Mouse (Mus musculus) stomach, postnatal 0 days (tissue): Measurements from ENCODE around the gene Mlana. TPM values are rescaled to one million over a fixed set of nuclear protein-coding genes. Genes with fewer than 3 reads are reported as not detected.

Experiments used
- ATAC-seq: fragments of 200-750 bp; cut with Nextera tagmentation; 2 replicates; pipeline ENCODE4 v1.8.0; 2017; ENCODE audit not compliant: low FRiP score, low TSS enrichment
- DNase-seq: peaks from one replicate; pipeline ENCODE4 v3.0.0-alpha.2; 2016; ENCODE audit warnings: low spot score
- H3K27ac ChIP-seq: fragments of 300-500 bp; sonication (generic); replicated peaks from 2 replicates; pipeline ENCODE4 v1.5.1; 2014; ENCODE audit warnings: mild to moderate bottlenecking, control low read depth
- H3K27me3 ChIP-seq: fragments of 300-500 bp; sonication (generic); 2 replicates; pipeline ENCODE4 v1.6.1; 2014; ENCODE audit warnings: low read length; ENCODE audit not compliant: control insufficient read depth, insufficient read depth
- H3K36me3 ChIP-seq: fragments of 300-500 bp; sonication (generic); 2 replicates; pipeline ENCODE4 v1.6.1; 2014; ENCODE audit warnings: low read length, mixed read lengths; ENCODE audit not compliant: control insufficient read depth, insufficient read depth
- H3K4me1 ChIP-seq: fragments of 300-500 bp; sonication (generic); replicated peaks from 2 replicates; pipeline ENCODE4 v1.6.1; 2014; ENCODE audit warnings: antibody characterized with exemption; ENCODE audit not compliant: control insufficient read depth, insufficient read depth
- H3K4me2 ChIP-seq: fragments of 300-500 bp; sonication (generic); replicated peaks from 2 replicates; pipeline ENCODE4 v1.6.1; 2014; ENCODE audit warnings: low read depth, mild to moderate bottlenecking, control low read depth, moderate library complexity
- H3K4me3 ChIP-seq: fragments of 300-500 bp; sonication (generic); 2 replicates; pipeline ENCODE4 v1.5.1; 2014; ENCODE audit warnings: low read depth, low read length, control low read depth
- H3K9ac ChIP-seq: fragments of 300-500 bp; sonication (generic); 2 replicates; pipeline ENCODE4 v1.6.1; 2014; ENCODE audit warnings: mild to moderate bottlenecking, low read length, control low read depth, mixed read lengths
- H3K9me3 ChIP-seq: fragments of 300-500 bp; sonication (generic); 2 replicates; pipeline ENCODE4 v1.6.1; 2016; ENCODE audit warnings: low read length; ENCODE audit not compliant: control insufficient read depth
- CTCF ChIP-seq: IDR thresholded peaks from 2 replicates; pipeline ENCODE4 v1.5.1; 2016; ENCODE audit warnings: antibody characterized with exemption, low read depth, mild to moderate bottlenecking, moderate library complexity
- EP300 ChIP-seq: optimal IDR thresholded peaks from 2 replicates; pipeline ENCODE3; 2016; ENCODE audit warnings: antibody characterized with exemption
- WGBS: fragments of 180-500 bp; shearing (Covaris S2); extraction: QIAGEN DNeasy Blood & Tissue Kit; methylation state at CpG from one replicate; pipeline ENCODE4 v1.1.7; 2014; 5-methylcytosine and 5-hydroxymethylcytosine counted together
- polyA plus RNA-seq: library from polyadenylated mRNA; unstranded; fragments of >200 nt; fragmentation: Nextera tagmentation; extraction: Ambion mirVana; gene quantifications from 2 replicates; pipeline ENCODE4 v1.2.1, GENCODE M21; 2015

Gene Mlana
- polyA plus RNA-seq, 1 experiment from 2014 or later: not detected

GRCm38 (mm10) chr19:29678181-29678778 is 19.3 kb upstream of the Mlana start:
- H3K27ac ChIP-seq: peak overlapping the region; percentile 49; the same call in 1 of the 2 replicates
- no peak overlapping the region for H3K4me3 ChIP-seq
- DNase-seq (peak; percentile 53), ATAC-seq (peak; percentile 66)
- no peaks in the 10 kb centered on the region for H3K9me3 ChIP-seq
- no peaks in the 10 kb centered on the region for H3K27me3 ChIP-seq
- no peak overlapping the region for H3K4me2 ChIP-seq
- WGBS: 69% methylated on average over 6 of the region's 6 CpGs
- TF ChIP-seq CTCF: no peak
- no peak for TF ChIP-seq EP300
- H3K36me3 ChIP-seq: no peaks in the 10 kb centered on the region
- H3K9ac ChIP-seq: no peak overlapping the region
- no peaks in the 10 kb centered on the region for H3K4me1 ChIP-seq

- Histone ChIP-seq H3K36me3 (no peaks in the 10 kb centered on the region), H3K27ac (no peak overlapping the region), H3K4me2 (no peak overlapping the region), H3K4me3 (no peak overlapping the region), H3K4me1 (no peaks in the 10 kb centered on the region), H3K9ac (no peak overlapping the region), H3K9me3 (no peaks in the 10 kb centered on the region), H3K27me3 (no peaks in the 10 kb centered on the region)
- ATAC-seq (no peak), DNase-seq (no peak)
- 42% methylated on average over 13 of the region's 13 CpGs for WGBS
- TF ChIP-seq EP300 (no peak), CTCF (no peak)
Observed at GRCm38 (mm10) chr19:29680182-29681152, 17.2 kb upstream of the Mlana start.

GRCm38 (mm10) chr19:29683844-29684540 is 13.6 kb upstream of the Mlana start:
- TF ChIP-seq CTCF (peak; percentile 83), EP300 (no peak)
- H3K36me3 ChIP-seq: no peaks in the 10 kb centered on the region
- DNase-seq: peak; percentile 68
- H3K4me1 ChIP-seq: no peaks in the 10 kb centered on the region
- H3K27ac ChIP-seq: no peak overlapping the region
- WGBS: 53% methylated on average over 16 of the region's 16 CpGs
- H3K9ac ChIP-seq: no peak overlapping the region
- ATAC-seq: peak; percentile 35
- no peak overlapping the region for H3K4me3 ChIP-seq
- H3K27me3 ChIP-seq: no peaks in the 10 kb centered on the region
- no peak overlapping the region for H3K4me2 ChIP-seq
- no peaks in the 10 kb centered on the region for H3K9me3 ChIP-seq

GRCm38 (mm10) chr19:29695071-29695470 is 2.6 kb upstream of the Mlana start:
- Histone ChIP-seq H3K27ac (no peak overlapping the region), H3K4me3 (no peak overlapping the region), H3K4me2 (no peak overlapping the region), H3K9ac (no peak overlapping the region), H3K36me3 (no peaks in the 10 kb centered on the region), H3K27me3 (no peaks in the 10 kb centered on the region), H3K9me3 (no peaks in the 10 kb centered on the region), H3K4me1 (no peaks in the 10 kb centered on the region)
- WGBS: 92% methylated on average over 10 of the region's 10 CpGs
- TF ChIP-seq CTCF (no peak), EP300 (no peak)
- no peak for ATAC-seq
- DNase-seq: no peak

- Histone ChIP-seq H3K4me3 (no peak overlapping the region), H3K36me3 (no peaks in the 10 kb centered on the region), H3K27me3 (no peaks in the 10 kb centered on the region), H3K27ac (no peak overlapping the region), H3K4me2 (no peak overlapping the region), H3K9me3 (no peaks in the 10 kb centered on the region), H3K4me1 (no peaks in the 10 kb centered on the region), H3K9ac (no peak overlapping the region)
- ATAC-seq: no peak
- WGBS: 95% methylated on average over 4 of the region's 4 CpGs
- TF ChIP-seq CTCF: no peak
- no peak for TF ChIP-seq EP300
- no peak for DNase-seq
Observed at GRCm38 (mm10) chr19:29696309-29696708, 1.3 kb upstream of the Mlana start.
